Mouse (Mus musculus) telencephalon, adult 2 months (tissue): ENCODE data around the gene Entr1.

Experiments
- DNase-seq: peaks from one replicate; pipeline ENCODE4 v3.0.0-alpha.2; 2011; ENCODE audit warnings: low read depth, low spot score

Gene Entr1

DNA sequence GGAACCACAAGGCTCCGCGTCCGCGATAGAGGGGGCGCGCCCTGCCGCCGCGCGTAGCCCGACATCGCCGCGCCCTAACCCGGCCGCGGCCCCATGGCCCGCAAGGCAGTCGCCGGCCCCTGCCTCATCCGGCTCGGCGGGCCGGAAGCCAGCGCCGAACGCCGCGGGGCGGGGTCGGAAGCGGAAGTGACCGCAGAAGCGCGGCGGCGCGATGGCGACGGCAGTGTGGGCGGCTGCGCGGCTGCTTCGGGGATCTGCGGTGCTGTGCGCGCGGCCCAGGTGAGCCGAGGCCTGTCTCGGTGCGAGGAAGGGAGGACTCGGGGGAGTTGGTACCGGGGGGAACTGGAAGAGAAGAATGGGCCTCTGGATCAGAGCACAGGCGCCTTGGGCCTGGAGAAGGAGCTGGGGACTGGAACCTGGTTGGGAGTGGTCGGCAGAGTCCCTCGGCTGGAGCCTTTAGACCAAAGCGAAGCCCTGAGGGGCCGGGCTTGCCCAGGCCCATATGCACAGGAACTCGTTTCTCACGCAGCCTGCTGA lies at the start of gene Entr1, which contains the start of gene Pmpca:
TSS of gene Entr1 (minus strand) at position 163 of the 537 bp plus-strand sequence.
TSS of gene Pmpca (plus strand) at position 186 of the 537 bp plus-strand sequence.
- peak; percentile 58 for DNase-seq

DNA sequence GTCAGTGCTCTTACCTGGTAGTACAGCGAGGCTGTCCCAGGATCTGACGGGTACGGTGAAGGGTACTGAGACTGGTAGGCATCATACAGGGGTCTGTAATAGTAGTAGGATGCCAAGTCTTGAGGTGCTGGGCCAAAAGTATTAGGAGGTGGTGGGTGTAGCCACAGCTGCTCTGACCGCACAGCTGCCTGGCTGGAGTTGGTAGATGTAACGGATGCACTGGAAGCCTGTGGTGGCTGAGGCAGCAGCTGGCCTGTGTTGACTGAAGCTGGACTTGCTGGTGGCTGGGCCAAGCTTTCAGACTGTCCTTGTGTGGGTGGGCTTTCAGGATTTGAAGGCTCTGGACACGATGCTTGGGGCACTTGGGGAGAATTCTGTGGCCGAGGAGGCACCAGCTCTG lies 49.3 kb upstream of the Entr1 start:
- DNase-seq: no peak

DNA sequence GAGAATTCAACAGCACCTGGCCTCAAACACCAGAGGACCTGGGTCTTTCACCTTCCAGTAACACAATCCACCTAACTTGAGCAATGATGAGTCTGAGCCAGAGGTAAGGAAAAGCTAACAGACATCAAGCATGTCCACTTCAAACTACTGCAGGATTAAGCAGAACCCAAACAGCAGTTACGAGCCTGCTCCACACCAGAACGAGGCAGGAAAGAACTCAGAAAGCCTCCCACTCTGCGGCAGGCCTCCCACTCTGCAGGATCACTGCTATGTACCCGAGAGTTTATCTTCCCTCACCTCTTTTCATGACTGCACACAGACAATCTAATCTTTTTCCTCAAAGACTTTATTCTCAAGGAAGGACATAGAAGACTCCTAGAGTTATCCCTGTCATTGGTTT lies 48.1 kb upstream of the Entr1 start:
- DNase-seq: peak; percentile 49

DNA sequence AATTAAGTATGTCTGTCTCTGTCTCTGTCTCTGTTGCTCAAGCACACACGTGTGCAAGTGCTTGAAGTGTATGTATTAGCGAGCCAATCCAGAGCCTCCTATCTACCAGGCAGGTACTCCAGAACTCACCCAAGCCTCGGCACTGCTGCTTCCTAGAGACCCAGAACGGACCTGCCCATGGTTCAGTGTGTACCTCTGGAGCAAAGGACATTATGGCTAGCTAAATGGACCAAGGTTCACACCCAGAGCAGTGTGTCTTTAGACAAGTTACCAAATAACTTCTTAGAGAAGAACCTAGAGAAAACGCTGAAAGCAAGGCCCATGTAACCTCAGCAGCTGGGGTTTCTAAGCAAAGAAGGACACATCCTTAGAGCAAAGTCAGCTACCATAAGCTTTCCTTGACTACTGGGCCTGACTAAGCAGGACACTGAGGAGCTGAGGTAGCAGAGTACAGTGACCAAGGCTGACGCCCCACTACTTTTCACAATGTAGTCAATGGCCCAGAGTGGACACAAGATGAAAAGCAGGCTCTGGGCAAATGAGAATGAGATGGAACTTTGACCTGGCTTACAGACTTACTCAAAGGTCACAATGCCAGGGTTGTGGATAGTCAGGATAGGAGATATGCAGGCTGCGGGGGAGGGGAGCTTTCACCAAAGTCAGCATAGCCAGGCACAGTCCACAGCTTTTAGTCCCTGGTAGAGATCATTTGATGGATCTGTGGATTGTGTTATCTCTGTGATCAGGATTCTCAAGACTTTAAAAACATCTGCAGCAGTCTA lies 45.9 kb upstream of the Entr1 start:
- no peak for DNase-seq

DNA sequence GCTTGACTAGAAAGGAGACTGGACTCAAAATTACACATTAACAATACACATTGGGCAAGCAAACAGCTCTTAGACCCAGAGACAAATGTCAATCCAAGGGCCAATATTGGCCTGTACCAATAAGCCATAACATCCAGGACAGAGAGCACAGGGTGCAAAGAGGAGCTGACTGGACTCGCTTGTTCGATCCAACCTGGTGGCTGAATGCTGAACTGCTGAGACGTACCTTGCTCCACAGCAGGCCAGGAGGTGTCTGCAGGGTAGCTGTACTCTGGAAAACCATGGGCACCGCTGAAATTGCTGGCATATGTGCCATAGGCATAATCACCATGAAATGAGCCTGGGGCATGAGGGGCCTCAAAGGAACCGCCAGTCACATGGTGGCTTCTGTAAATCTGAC lies 40.7 kb upstream of the Entr1 start:
- no peak for DNase-seq

DNA sequence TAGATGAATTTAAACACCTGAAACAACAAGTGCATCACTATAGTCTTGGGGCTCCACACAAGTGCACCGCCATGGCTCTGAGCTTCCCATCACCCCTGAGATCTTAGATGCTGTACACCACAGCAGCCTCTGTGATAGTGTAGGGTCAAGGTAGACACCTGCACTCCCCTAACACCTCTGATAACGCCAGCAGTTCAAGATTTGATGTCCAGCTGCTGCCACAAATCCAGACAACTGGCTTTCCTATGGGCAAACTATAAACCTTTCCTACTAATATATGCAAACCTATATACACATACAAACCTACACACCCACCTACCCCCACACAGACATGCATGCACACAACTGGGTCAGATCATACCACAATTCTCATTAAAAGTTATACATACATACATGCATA lies 35.4 kb upstream of the Entr1 start:
- no peak for DNase-seq

DNA sequence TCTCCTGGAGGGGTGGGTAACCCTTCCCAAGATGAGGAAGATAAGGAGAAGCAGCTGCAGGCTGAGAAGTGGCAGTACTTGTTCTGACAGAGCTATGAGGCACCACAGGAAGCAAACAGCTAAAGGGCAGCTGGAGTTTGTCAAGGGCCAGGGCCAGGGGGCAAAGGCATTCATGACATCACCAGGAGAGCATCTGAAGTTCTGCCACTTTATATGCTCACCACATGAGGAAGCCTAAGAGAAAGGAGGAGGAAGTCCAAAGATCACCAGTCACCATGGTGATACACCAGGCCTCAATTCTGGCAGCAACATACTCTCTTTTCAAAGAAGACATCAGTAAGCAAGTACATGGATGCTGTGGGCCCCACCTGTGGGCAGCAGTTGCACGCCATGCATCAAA lies 34.0 kb upstream of the Entr1 start:
- no peak for DNase-seq

DNA sequence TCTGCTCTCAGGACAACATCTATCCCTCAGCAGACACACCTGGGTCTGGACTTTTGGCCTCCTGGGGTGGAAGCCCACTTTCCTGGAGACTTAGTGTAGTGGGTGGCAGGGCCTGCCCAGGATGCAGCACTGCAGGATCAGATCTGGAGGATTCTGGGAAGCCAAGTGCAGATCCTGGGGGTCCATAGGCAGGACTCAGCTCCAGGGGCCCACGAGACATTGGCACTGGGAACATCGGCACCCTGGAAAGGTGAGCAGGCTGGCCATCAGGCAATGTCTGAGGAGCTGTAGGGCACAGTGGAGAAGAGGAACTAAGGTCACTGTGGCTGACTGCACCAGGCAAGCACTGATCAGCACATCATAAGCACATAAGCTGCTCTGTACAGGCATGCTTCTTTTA lies 32.9 kb upstream of the Entr1 start:
- no peak for DNase-seq

DNA sequence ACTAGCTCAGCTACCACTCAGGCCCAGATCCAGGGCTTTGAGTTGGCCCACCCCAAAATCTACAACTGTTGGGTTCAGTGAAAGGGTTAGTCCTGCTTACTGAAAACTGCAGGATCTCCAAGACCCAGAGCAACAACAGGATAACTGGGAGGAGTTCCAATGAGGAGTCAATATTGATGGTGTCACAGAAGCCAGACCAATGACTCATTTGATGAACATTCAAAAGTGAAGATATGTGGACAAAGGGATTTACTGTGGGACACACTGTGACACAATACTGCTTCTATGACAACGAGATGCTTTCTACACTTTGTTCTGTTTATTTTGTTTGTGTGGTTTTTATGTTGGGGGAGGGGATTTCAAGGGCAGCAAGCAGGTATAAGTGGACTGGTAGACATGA lies 29.0 kb upstream of the Entr1 start:
- no peak for DNase-seq

DNA sequence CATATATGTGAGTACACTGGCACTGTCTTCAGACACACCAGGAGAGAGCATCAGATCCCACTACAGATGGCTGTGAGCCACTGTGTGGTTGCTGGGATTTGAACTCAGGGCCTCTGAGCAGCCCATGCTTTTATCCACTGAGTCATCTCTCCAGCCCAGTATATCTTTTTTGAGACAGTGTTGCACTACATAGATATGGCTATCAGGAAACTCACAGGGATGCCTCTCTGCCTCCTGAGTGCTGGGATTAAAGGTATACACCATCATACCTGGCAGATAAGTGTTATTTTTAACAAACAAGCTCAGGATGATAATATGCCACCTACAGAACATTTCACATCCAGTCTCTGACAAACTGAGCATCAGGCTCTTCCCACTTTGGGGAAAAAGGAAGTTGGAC lies 27.9 kb upstream of the Entr1 start:
- no peak for DNase-seq

DNA sequence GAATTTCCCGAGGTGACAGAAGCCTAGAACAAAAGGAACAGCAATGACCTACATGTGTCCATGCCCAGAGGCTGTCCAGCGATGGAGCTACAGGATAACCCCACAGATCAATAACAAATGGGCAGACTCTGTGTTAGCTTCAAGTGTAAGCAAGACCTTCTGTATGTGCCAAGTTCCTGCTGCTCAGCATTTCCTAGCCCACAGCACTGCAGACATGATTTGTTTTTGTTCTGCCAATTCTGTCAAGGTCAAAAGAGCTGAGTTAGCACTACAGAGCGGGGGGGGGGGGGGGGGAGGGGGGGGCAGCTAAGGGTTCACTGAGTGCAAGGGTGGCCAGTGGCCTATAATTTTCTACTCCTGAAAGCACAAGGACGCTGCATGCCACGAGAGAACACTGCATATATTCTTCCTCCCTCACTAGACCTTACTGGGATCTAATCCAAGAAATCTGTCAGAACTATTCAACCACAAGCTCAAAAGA lies 21.9 kb upstream of the Entr1 start:
- DNase-seq: no peak

DNA sequence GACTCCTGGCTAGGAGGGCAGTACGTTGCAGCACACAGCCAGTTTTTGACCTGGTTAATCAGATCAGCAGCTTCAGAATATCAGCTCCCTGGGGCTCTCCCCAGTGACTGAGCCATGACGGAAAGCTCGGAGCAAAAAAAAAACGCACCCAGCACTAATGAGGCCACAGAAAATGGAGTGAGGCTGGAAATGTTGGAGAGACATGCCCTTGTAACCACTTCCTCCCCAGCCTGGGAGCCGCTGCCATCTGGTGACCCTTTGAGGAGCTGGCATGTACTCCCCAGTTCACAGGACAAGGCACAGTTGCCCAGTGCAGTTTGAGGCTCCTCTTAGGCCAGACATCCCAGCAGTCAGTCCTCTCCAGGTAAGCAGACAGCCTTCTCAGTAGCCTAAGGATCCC lies 21.0 kb upstream of the Entr1 start:
- DNase-seq: no peak

DNA sequence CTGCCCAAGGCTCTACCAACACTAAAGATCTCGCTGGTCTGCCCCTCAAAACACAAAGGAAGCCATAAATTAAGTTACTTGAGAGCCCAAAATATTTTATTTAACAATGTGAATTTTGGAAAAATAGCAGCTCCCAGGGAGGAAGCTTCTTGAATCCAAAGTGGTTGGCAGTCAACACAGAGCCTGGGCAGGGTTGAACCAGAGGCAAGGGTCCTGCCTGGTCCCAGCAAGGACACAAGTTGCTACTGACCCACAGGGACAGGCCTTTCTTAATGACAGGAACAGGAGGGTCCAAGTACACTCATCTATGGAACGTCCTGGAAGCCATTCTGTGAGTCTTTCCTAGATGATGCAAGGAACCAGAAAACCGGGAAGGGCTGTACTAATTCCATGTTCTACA lies 20.2 kb upstream of the Entr1 start:
- DNase-seq: no peak

DNA sequence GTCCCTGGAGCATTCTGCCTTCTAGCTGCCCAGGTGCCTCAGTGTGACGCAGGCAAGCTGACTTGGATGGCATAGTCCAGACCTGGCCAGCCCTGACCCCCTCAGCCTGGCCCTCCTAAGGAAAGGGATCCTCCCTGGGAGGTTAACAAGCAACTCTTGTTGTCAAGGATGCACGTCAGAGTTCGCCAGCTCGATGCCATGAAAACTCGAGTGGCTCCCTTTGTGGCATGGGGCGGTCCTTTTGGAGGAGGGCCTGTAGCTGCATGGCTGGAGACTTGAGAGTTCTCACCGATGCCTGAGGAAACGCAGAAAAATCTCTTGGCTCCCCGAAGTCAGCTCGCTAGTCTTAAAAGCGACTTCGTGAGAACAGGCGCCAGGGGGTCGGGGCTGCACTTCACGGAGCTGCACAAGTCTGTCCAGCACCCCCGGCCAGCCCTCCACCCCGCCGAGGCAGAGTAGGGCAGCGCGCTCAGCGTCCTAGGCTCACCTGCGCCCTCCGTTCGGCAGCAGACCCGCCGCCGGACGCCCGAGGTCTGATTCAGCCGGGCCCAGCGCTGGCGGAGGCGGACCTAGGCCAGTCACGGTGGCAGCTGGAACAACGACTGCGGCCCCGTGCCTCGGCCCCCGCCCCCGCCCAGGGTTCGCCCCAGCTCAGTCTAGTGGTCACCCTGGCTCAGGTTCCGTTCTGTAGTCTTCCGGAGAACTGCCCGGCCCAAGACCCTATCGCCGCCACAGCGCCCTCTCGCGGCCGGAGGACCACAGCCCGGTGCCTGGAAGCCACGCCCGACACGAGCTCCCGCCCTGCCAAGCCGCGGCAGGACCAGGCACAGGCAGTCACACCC lies 19.6 kb upstream of the Entr1 start, which contains the start of gene Inpp5e:
TSS of gene Inpp5e (minus strand) at position 689 of the 842 bp plus-strand sequence.
- DNase-seq: peak; percentile 81

DNA sequence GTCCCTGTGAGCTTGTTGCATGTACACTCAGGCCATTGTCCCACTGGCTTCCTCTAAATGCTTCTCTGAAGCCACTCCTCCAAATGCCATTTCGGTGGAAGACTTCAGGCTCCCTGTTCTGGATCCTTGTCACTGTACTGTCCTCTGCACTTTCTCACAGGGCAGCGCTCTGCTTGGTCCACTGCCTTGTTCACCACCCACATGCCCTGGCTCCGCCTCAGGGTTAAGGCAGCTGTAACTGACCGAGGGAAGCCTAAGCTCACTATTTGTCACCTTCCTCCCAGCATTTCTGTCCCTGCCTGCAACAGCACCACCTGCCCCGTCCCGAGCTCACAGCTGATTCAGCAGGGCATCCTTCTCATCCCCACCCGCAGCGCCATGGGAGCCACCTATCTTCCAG lies 14.2 kb upstream of the Entr1 start:
- no peak for DNase-seq

DNA sequence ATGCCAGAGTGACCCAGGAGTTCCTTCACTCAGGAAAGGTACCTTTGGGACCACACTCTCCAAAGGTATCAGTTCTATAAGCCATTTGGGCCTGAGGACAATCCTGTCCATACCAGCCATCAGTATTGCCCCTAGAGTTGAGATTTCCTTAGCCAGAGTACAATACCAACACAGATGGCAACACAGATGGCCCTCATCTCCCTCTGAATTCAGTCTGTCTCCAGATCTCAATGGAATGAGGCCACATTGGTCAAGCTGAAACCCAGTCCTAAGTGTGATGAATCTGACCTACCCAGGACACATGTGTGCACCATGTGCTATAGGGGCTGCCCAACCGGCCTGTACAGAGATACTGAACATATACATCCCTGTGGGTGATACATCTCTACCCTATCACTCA lies 13.1 kb upstream of the Entr1 start:
- DNase-seq: no peak

DNA sequence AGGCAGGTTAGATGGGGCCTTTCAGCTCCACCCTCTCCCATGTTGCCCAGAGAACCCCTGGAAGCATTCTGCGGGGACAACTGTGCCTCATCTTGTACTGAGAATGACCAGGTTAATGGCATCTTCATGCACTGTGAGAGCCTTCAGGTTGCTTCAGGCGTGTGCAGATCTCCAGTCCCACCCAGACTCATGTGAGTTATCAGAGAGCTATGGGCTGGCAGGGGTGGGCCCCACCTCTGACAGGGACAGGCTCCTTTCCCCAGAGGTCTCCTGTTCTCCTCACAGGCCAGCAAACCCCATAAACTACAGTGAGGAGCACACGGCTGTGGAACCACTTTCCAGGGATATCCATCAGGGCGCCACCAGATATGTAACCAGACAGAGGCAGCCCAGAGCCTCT lies 11.9 kb upstream of the Entr1 start:
- no peak for DNase-seq

DNA sequence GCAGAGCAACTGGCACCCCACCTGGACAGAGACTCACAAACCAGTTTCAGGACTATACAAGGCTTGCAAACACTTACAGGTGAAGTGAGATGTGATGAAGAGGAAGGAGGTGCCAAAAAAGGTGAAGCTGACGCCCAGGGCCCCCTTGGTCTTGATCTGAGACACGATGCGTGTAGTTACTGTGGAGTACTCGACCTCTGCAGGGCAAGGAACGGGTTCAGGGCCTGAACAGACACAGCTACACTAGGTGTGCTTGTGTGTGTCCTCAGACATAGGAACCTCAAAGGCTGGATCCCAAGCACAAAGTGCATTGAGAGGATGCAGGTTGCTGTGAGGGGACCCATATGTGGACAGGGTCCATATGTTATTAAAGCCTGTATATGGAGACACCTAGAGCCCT lies 11.2 kb upstream of the Entr1 start:
- no peak for DNase-seq

DNA sequence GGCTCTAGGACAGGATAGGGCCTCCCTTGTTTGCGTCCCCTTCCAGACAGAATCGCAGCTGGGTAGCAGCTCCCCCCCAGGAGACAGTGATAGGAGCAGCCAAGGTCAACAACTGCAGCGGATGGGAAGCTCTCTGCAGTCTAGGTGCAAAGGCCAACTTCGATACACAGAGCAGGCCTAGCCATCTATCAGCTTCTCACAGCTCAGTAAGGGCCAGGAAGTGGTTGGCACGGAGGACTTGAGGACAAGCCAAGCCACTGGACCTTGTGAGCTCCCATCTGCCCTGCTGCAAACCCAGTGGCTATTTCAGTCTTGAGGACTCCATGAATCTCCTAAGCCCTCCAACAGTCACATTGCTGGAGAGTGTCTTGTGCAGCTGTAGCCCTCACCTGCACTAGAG lies 10.5 kb upstream of the Entr1 start:
- no peak for DNase-seq

DNA sequence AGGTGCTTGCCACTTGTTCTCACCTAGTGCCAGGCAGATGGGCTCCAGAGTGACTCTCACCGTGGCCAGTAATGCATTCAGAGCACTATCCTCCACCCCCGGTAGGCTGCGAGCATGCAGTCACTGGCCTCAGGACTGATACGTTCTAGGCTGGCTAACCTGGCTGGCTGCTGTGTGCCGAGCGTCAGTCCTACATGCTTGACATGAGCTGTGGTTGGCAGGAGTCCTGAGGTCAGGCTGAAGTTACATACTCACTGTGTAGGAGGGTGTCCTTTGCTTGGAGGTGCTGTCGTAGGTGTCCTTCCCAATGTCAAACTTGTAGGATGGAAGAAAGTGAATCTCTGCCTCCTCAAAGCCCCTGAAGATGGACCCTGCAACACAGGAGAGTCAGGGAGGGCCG lies 9.9 kb upstream of the Entr1 start:
- DNase-seq: no peak

DNA sequence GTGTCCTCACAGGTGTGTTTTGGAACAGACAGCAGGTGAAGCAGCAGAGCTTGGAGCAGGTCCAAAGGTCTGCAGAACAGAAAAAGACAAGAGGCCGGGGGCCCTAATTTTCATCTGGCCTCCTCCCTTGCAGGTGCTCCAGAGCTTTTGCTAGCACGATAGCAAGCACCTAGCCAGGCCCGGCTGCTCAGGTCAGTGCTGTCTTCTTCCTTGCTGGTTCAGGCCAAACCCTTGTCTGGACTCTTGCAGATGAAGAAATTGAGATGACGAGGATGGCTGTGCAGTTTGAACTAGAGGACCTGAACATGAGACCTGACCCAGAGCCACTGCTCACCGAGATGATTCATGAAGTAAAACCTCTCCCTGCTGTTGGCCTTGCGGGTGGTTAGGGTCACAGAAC lies 2.5 kb upstream of the Entr1 start:
- DNase-seq: no peak

DNA sequence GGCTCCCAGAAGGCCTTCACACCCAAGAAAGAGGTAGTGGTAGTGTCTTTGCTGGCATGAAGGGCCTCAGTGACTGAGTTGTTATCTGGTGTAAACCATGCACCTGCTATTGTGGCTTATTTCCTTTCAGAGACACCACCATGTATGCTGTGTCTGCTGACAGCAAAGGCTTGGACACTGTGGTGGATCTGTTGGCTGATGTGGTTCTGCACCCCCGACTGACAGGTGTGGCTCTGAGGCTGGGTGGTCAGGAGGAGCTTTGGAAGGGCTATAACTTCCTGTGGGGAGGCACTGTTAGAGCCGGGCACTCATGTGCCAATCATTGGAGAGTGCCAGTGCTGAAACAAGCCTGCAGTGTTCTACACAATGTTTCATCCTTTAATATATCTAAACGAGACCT lies 1.8 kb upstream of the Entr1 start:
- no peak for DNase-seq
